Mouse (Mus musculus): ENCODE results near the gene Atrnl1. TPM values are rescaled to one million over a fixed set of nuclear protein-coding genes. Genes with fewer than 3 reads are reported as not detected.

Gene Atrnl1
- polyA plus RNA-seq, 1 experiment from 2014 or later = 8.9 TPM

- no peak overlapping the region for H3K4me3 ChIP-seq (ENCODE audit: low read length)
- H3K9me3 ChIP-seq (ENCODE audit: low read length) = no peaks in the 10 kb centered on the region
- H3K27ac ChIP-seq (ENCODE audit: low read length) = no peak overlapping the region
- ATAC-seq (ENCODE audit: low FRiP score, low TSS enrichment) = no peak
- no peaks in the 10 kb centered on the region for H3K27me3 ChIP-seq (ENCODE audit: insufficient read depth, low read length)
- H3K36me3 ChIP-seq (ENCODE audit: insufficient read depth, low read length) = no peaks in the 10 kb centered on the region
- H3K4me2 ChIP-seq (replicated peaks; ENCODE audit: low read depth, low read length) = no peak overlapping the region
- no peaks in the 10 kb centered on the region for H3K4me1 ChIP-seq (ENCODE audit: insufficient read depth, low read length)
- WGBS = 88% methylated on average over 5 of the region's 5 CpGs
- H3K9ac ChIP-seq (replicated peaks; ENCODE audit: low read length) = no peak overlapping the region
Measured at GRCm38 (mm10) chr19:57958726-57959125, 347.9 kb downstream of the Atrnl1 start.

GRCm38 (mm10) chr19:57961321-57961720, 350.5 kb downstream of the Atrnl1 start:
- no peak for ATAC-seq (ENCODE audit: low FRiP score, low TSS enrichment)
- Histone ChIP-seq H3K27me3 (ENCODE audit: insufficient read depth, low read length) (no peaks in the 10 kb centered on the region), H3K9me3 (ENCODE audit: low read length) (no peaks in the 10 kb centered on the region), H3K4me1 (ENCODE audit: insufficient read depth, low read length) (no peaks in the 10 kb centered on the region), H3K27ac (ENCODE audit: low read length) (no peak overlapping the region), H3K36me3 (ENCODE audit: insufficient read depth, low read length) (no peaks in the 10 kb centered on the region), H3K4me2 (replicated peaks; ENCODE audit: low read depth, low read length) (no peak overlapping the region), H3K4me3 (ENCODE audit: low read length) (no peak overlapping the region), H3K9ac (replicated peaks; ENCODE audit: low read length) (no peak overlapping the region)
- WGBS = 90% methylated on average over 3 of the region's 3 CpGs

GRCm38 (mm10) chr19:57961738-57962640, 351.2 kb downstream of the Atrnl1 start:
- no peak overlapping the region for H3K9ac ChIP-seq (replicated peaks; ENCODE audit: low read length)
- WGBS = 77% methylated on average over 16 of the region's 16 CpGs

GRCm38 (mm10) chr19:57963874-57964273, 353.0 kb downstream of the Atrnl1 start:
- Histone ChIP-seq H3K9ac (replicated peaks; ENCODE audit: low read length) (no peak overlapping the region), H3K9me3 (ENCODE audit: low read length) (no peaks in the 10 kb centered on the region), H3K36me3 (ENCODE audit: insufficient read depth, low read length) (no peaks in the 10 kb centered on the region), H3K27me3 (ENCODE audit: insufficient read depth, low read length) (no peaks in the 10 kb centered on the region), H3K4me3 (ENCODE audit: low read length) (no peak overlapping the region), H3K4me2 (replicated peaks; ENCODE audit: low read depth, low read length) (no peak overlapping the region), H3K4me1 (ENCODE audit: insufficient read depth, low read length) (no peaks in the 10 kb centered on the region), H3K27ac (ENCODE audit: low read length) (no peak overlapping the region)
- WGBS = 91% methylated on average over 6 of the region's 6 CpGs
- no peak for ATAC-seq (ENCODE audit: low FRiP score, low TSS enrichment)

More at GRCm38 (mm10) chr19:57961738-57962640, 351.2 kb downstream of the Atrnl1 start:
- H3K27me3 ChIP-seq (ENCODE audit: insufficient read depth, low read length) = no peaks in the 10 kb centered on the region
- ATAC-seq (ENCODE audit: low FRiP score, low TSS enrichment) = no peak
- H3K4me3 ChIP-seq (ENCODE audit: low read length) = no peak overlapping the region
- no peaks in the 10 kb centered on the region for H3K36me3 ChIP-seq (ENCODE audit: insufficient read depth, low read length)
- H3K27ac ChIP-seq (ENCODE audit: low read length) = no peak overlapping the region
- no peak overlapping the region for H3K4me2 ChIP-seq (replicated peaks; ENCODE audit: low read depth, low read length)
- no peaks in the 10 kb centered on the region for H3K9me3 ChIP-seq (ENCODE audit: low read length)
- no peaks in the 10 kb centered on the region for H3K4me1 ChIP-seq (ENCODE audit: insufficient read depth, low read length)

GRCm38 (mm10) chr19:57969766-57970165, 358.9 kb downstream of the Atrnl1 start:
- 91% methylated on average over 7 of the region's 7 CpGs for WGBS
- no peak overlapping the region for H3K9ac ChIP-seq (replicated peaks; ENCODE audit: low read length)
- no peak overlapping the region for H3K4me3 ChIP-seq (ENCODE audit: low read length)
- H3K4me2 ChIP-seq (replicated peaks; ENCODE audit: low read depth, low read length) = no peak overlapping the region
- H3K36me3 ChIP-seq (ENCODE audit: insufficient read depth, low read length) = no peaks in the 10 kb centered on the region
- H3K27ac ChIP-seq (ENCODE audit: low read length) = no peak overlapping the region
- no peaks in the 10 kb centered on the region for H3K4me1 ChIP-seq (ENCODE audit: insufficient read depth, low read length)
- no peaks in the 10 kb centered on the region for H3K9me3 ChIP-seq (ENCODE audit: low read length)
- H3K27me3 ChIP-seq (ENCODE audit: insufficient read depth, low read length) = no peaks in the 10 kb centered on the region
- ATAC-seq (ENCODE audit: low FRiP score, low TSS enrichment) = no peak

- no peak overlapping the region for H3K4me2 ChIP-seq (replicated peaks; ENCODE audit: low read depth, low read length)
Measured at GRCm38 (mm10) chr19:57970342-57970895, 359.6 kb downstream of the Atrnl1 start.

GRCm38 (mm10) chr19:57975201-57975600, 364.4 kb downstream of the Atrnl1 start:
- peaks cover 12% of the 10 kb centered on the region; the same call in 1 of the 2 replicates for H3K36me3 ChIP-seq (ENCODE audit: insufficient read depth, low read length)
- no peaks in the 10 kb centered on the region for H3K9me3 ChIP-seq (ENCODE audit: low read length)
- H3K4me3 ChIP-seq (ENCODE audit: low read length) = no peak overlapping the region
- no peak overlapping the region for H3K9ac ChIP-seq (replicated peaks; ENCODE audit: low read length)
- WGBS = 94% methylated on average over 6 of the region's 6 CpGs
- no peaks in the 10 kb centered on the region for H3K4me1 ChIP-seq (ENCODE audit: insufficient read depth, low read length)
- H3K4me2 ChIP-seq (replicated peaks; ENCODE audit: low read depth, low read length) = no peak overlapping the region
- H3K27me3 ChIP-seq (ENCODE audit: insufficient read depth, low read length) = no peaks in the 10 kb centered on the region
- no peak for ATAC-seq (ENCODE audit: low FRiP score, low TSS enrichment)
- H3K27ac ChIP-seq (ENCODE audit: low read length) = no peak overlapping the region

More at GRCm38 (mm10) chr19:57970342-57970895, 359.6 kb downstream of the Atrnl1 start:
- Histone ChIP-seq H3K9me3 (ENCODE audit: low read length) (no peaks in the 10 kb centered on the region), H3K27ac (ENCODE audit: low read length) (no peak overlapping the region), H3K4me1 (ENCODE audit: insufficient read depth, low read length) (no peaks in the 10 kb centered on the region), H3K36me3 (ENCODE audit: insufficient read depth, low read length) (peaks cover 5% of the 10 kb centered on the region; the same call in 1 of the 2 replicates), H3K27me3 (ENCODE audit: insufficient read depth, low read length) (no peaks in the 10 kb centered on the region), H3K4me3 (ENCODE audit: low read length) (no peak overlapping the region), H3K9ac (replicated peaks; ENCODE audit: low read length) (no peak overlapping the region)
- WGBS = 83% methylated on average over 13 of the region's 13 CpGs
- ATAC-seq (ENCODE audit: low FRiP score, low TSS enrichment) = no peak

- Histone ChIP-seq H3K4me3 (ENCODE audit: low read length) (no peak overlapping the region), H3K9ac (replicated peaks; ENCODE audit: low read length) (no peak overlapping the region), H3K4me1 (ENCODE audit: insufficient read depth, low read length) (peaks cover 13% of the 10 kb centered on the region; the same call in 1 of the 2 replicates), H3K36me3 (ENCODE audit: insufficient read depth, low read length) (no peaks in the 10 kb centered on the region), H3K9me3 (ENCODE audit: low read length) (no peaks in the 10 kb centered on the region), H3K4me2 (replicated peaks; ENCODE audit: low read depth, low read length) (no peak overlapping the region), H3K27me3 (ENCODE audit: insufficient read depth, low read length) (no peaks in the 10 kb centered on the region), H3K27ac (ENCODE audit: low read length) (no peak overlapping the region)
- WGBS = 83% methylated on average over 21 of the region's 21 CpGs
- no peak for ATAC-seq (ENCODE audit: low FRiP score, low TSS enrichment)
Measured at GRCm38 (mm10) chr19:57985918-57986900, 375.4 kb downstream of the Atrnl1 start.

- no peak for ATAC-seq (ENCODE audit: low FRiP score, low TSS enrichment)
- H3K4me1 ChIP-seq (ENCODE audit: insufficient read depth, low read length) = peaks cover 13% of the 10 kb centered on the region; the same call in 1 of the 2 replicates
- WGBS = 66% methylated on average over 17 of the region's 17 CpGs
- H3K4me3 ChIP-seq (ENCODE audit: low read length) = no peak overlapping the region
- H3K36me3 ChIP-seq (ENCODE audit: insufficient read depth, low read length) = no peaks in the 10 kb centered on the region
- H3K4me2 ChIP-seq (replicated peaks; ENCODE audit: low read depth, low read length) = no peak overlapping the region
- H3K9ac ChIP-seq (replicated peaks; ENCODE audit: low read length) = no peak overlapping the region
- no peaks in the 10 kb centered on the region for H3K27me3 ChIP-seq (ENCODE audit: insufficient read depth, low read length)
- no peaks in the 10 kb centered on the region for H3K9me3 ChIP-seq (ENCODE audit: low read length)
- H3K27ac ChIP-seq (ENCODE audit: low read length) = no peak overlapping the region
Measured at GRCm38 (mm10) chr19:57987696-57988393, 377.0 kb downstream of the Atrnl1 start.

Measured in kidney, embryonic 16.5 days (tissue).